Mouse (Mus musculus) brain, embryonic 14.5 days (tissue): Measurements from ENCODE around the gene Fcgr4.

ENCODE experiments used
- CTCF ChIP-seq: fragments of 200-500 bp; IDR thresholded peaks from 2 replicates; pipeline ENCODE4 v1.5.1; 2012; ENCODE audit warnings: inconsistent platforms, mild to moderate bottlenecking, moderate library complexity, borderline replicate concordance; ENCODE audit not compliant: insufficient read depth, insufficient read length; ENCODE audit errors: extremely low read depth
- POLR2A ChIP-seq: fragments of 200-500 bp; IDR thresholded peaks from 2 replicates; pipeline ENCODE4 v1.6.1; 2012; ENCODE audit warnings: mild to moderate bottlenecking, inconsistent platforms, borderline replicate concordance; ENCODE audit not compliant: poor library complexity, insufficient read depth, insufficient read length, severe bottlenecking; ENCODE audit errors: extremely low read depth

- TF ChIP-seq CTCF (no peak), POLR2A (no peak)
Measured at GRCm38 (mm10) chr1:170982301-170982700, 36.4 kb upstream of the Fcgr4 start.
